Mouse (Mus musculus) forebrain, embryonic 12.5 days (tissue): ENCODE results near the gene Alg11. TPM values are rescaled to one million over a fixed set of nuclear protein-coding genes. Genes with fewer than 3 reads are reported as not detected.

Experiments used
- ATAC-seq: fragments of 200-750 bp; cut with Nextera tagmentation; 2 replicates; pipeline ENCODE4 v1.8.0; 2017; ENCODE audit warnings: moderate TSS enrichment; ENCODE audit not compliant: low FRiP score
- H3K27ac ChIP-seq: fragments of 300-500 bp; sonication (generic); 2 replicates; pipeline ENCODE4 v1.5.1; 2016; ENCODE audit warnings: mild to moderate bottlenecking
- H3K27me3 ChIP-seq: fragments of 300-500 bp; sonication (generic); 2 replicates; pipeline ENCODE4 v1.6.1; 2016; ENCODE audit warnings: mild to moderate bottlenecking
- H3K36me3 ChIP-seq: fragments of 300-500 bp; sonication (generic); replicated peaks from 2 replicates; pipeline ENCODE4 v1.6.1; 2016; ENCODE audit warnings: mild to moderate bottlenecking
- H3K4me1 ChIP-seq: fragments of 300-500 bp; sonication (generic); 2 replicates; pipeline ENCODE4 v1.6.1; 2016
- H3K4me2 ChIP-seq: fragments of 300-500 bp; sonication (generic); 2 replicates; pipeline ENCODE4 v1.6.1; 2016; ENCODE audit warnings: mild to moderate bottlenecking, moderate library complexity
- H3K4me3 ChIP-seq: fragments of 300-500 bp; sonication (generic); replicated peaks from 2 replicates; pipeline ENCODE4 v1.5.1; 2016; ENCODE audit warnings: mild to moderate bottlenecking
- H3K9ac ChIP-seq: fragments of 300-500 bp; sonication (generic); 2 replicates; pipeline ENCODE4 v1.6.1; 2016; ENCODE audit warnings: mild to moderate bottlenecking
- H3K9me3 ChIP-seq: fragments of 300-500 bp; sonication (generic); 2 replicates; pipeline ENCODE4 v1.6.1; 2016
- WGBS: fragments of 180-500 bp; shearing (Covaris S2); methylation state at CpG from one replicate; pipeline ENCODE4 v1.1.7; 2016; 5-methylcytosine and 5-hydroxymethylcytosine counted together
- polyA plus RNA-seq: library from polyadenylated mRNA; unstranded; fragments of >200 nt; fragmentation: Nextera tagmentation; extraction: Ambion mirVana; gene quantifications from 2 replicates; pipeline ENCODE4 v1.2.1, GENCODE M21; 2016

Alg11 gene
- polyA plus RNA-seq: 15.4 and 25.6 TPM in 2 replicates

DNA sequence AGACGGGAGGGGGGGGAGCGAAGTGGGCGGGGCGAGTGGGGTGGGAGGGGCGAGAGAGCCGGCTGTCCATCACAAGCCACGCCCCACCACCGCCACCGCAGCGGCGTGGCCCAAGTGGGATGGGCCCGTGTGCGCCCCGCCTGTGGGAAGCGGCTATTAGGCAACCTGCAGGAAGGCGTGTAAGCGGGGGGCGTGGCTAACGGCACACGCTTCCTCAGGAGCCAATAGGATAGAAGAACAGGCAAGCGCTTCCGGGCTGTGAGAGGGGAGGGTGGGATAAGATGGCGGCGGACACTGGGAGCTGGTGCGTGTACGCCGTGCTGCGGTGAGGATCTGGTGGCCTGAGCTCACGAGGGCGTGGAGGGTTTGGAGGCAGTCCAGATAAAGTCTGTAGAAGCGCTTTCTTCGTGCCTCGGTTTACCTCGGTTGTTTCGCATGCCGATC is at the start of gene Alg11:
Gene Alg11 (plus strand): TSS at position 276 of the 444 bp plus-strand sequence.
- H3K36me3 ChIP-seq: peaks cover 27% of the 10 kb centered on the region
- H3K4me3 ChIP-seq: peak within 1 kb of the TSS; percentile 66
- H3K9ac ChIP-seq: peak within 1 kb of the TSS; percentile 63
- peaks cover 13% of the 10 kb centered on the region for H3K27me3 ChIP-seq
- WGBS: under 1% methylated on average over 36 of the region's 36 CpGs
- no peaks in the 10 kb centered on the region for H3K9me3 ChIP-seq
- no peak within 1 kb of the TSS for H3K27ac ChIP-seq
- ATAC-seq: peak; percentile 100
- peaks cover 7% of the 10 kb centered on the region; the same call in 1 of the 2 replicates for H3K4me1 ChIP-seq
- H3K4me2 ChIP-seq: peak within 1 kb of the TSS; percentile 85

DNA sequence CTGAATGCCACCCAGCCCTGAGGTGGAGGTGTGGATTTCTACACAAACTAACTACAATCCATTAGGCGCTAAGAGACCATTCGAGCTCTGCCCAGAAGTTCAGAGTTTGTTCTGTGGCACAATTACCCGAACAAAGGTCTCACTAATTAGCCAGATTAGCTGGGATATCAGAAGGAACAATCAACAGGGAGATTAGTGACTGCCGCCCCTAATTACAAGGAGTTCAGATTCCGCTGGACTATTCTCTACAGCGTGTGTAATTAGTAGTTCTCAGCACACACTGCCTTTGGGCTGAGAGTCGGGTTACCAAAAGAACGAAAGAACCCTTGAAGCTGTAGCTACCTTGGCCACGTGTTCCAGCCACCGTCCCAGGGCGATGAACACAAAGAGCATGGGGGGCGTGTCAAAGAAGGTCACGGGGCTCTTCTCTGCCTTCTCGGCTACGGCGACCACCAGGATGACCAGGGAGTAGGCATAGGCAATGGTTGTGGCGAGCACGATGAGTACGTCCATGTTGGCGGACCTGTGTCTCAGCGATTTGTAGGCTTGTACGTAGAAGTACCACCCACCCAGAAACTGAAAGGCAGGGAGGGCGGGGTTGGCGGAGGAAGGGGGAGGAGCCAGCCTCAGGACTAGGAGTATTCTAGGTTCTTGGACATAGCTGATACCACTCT is 47.4 kb upstream of the Alg11 start:
- Histone ChIP-seq H3K27me3 (peaks cover 60% of the 10 kb centered on the region), H3K9ac (no peak overlapping the region), H3K27ac (no peak overlapping the region), H3K9me3 (no peaks in the 10 kb centered on the region), H3K4me1 (no peaks in the 10 kb centered on the region), H3K4me3 (peak overlapping the region; percentile 13), H3K4me2 (peak overlapping the region; percentile 35), H3K36me3 (no peaks in the 10 kb centered on the region)
- peak; percentile 73; the same call in 1 of the 2 replicates for ATAC-seq
- 19% methylated on average over 24 of the region's 24 CpGs for WGBS

DNA sequence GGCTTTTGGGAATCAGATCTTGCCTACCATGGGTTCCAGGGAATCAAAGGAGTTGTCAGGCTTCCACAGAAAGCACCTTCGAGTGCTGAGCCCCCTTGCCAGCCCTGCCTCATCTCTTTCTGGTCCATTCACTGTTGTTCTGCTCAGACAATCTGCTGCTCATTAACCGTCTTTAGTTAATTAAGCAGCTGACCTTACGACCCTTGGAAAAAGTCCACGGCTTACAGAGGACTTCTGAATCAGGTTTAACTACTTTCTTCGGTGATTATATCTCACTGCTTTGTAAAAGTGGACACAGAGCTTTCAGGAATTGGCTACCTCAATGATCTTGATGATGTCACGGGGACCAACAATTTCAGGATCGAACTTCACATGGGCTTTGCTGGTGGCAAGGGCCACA is 42.8 kb upstream of the Alg11 start:
- no peaks in the 10 kb centered on the region for H3K9me3 ChIP-seq
- 24% methylated on average over 7 of the region's 7 CpGs for WGBS
- H3K9ac ChIP-seq: no peak overlapping the region
- no peaks in the 10 kb centered on the region for H3K36me3 ChIP-seq
- H3K4me2 ChIP-seq: no peak overlapping the region
- no peak overlapping the region for H3K27ac ChIP-seq
- H3K4me3 ChIP-seq: no peak overlapping the region
- H3K4me1 ChIP-seq: no peaks in the 10 kb centered on the region
- ATAC-seq: no peak
- H3K27me3 ChIP-seq: peaks cover 42% of the 10 kb centered on the region

DNA sequence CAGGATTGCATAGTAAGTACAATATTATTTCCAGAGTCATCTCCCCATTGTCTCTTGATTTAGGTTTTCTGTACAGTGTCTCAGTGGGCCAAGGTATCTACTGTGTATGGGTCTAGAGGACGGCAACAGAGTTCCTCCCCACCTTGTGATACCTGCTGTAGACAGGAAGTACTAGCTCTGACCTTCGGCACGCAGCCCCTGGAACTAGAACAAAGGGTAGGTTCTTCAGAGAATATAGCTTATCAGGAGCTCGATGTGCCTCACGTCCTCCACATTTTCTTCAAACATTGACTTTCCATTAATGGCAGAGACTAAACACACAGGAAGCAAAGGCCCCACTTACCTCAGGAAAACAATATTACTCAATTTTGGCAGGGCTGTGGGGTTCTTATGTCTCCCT is 41.0 kb upstream of the Alg11 start:
- no peaks in the 10 kb centered on the region for H3K36me3 ChIP-seq
- 95% methylated on average over 5 of the region's 5 CpGs for WGBS
- no peak for ATAC-seq
- H3K27ac ChIP-seq: no peak overlapping the region
- no peak overlapping the region for H3K4me2 ChIP-seq
- H3K27me3 ChIP-seq: peaks cover 30% of the 10 kb centered on the region
- H3K9me3 ChIP-seq: no peaks in the 10 kb centered on the region
- H3K4me3 ChIP-seq: no peak overlapping the region
- H3K9ac ChIP-seq: no peak overlapping the region
- no peaks in the 10 kb centered on the region for H3K4me1 ChIP-seq

DNA sequence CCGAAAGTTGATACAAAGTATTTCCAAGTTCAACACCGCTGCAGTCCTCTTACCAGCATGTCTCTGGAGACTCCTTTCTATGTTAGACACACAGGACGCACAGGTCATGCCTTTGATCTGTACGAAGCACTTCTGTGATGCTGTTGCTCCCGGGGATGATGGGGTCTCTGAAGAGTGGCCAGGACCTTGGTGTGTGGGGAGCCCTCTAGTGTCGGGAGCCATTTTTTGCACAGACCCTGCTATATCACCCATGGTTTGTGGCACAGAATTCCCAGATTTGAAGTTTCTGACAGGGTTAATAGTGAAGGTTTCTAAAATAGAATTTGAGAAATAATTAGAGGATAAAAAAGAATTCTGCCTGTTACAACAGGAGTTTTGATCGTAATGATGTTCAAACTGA is 38.3 kb upstream of the Alg11 start:
- Histone ChIP-seq H3K27me3 (0 out of 2 replicates have a peak, but pooled peaks cover 7% of the 10 kb centered on the region), H3K27ac (no peak overlapping the region), H3K4me2 (no peak overlapping the region), H3K9me3 (no peaks in the 10 kb centered on the region), H3K4me3 (no peak overlapping the region), H3K4me1 (no peaks in the 10 kb centered on the region), H3K36me3 (no peaks in the 10 kb centered on the region), H3K9ac (no peak overlapping the region)
- 54% methylated on average over 7 of the region's 7 CpGs for WGBS
- no peak for ATAC-seq

DNA sequence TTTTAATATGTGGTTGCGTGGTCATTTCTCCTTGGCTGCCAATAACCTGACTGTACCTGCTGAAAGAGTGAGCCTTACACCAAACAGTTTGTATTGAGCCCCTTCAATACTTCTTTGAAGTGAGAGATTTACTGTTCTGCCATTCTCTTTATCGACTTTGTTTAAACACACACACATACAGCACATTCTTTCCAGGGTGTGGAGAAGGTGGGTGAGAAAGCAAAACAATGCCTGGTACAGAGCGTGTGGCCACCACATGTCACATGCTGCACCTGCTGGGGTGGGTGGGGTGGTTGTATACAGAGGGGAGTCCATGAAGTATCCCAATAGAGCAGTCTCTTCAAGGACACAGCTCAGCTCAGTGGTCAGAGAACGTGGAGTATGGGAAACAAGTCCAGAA is 35.3 kb upstream of the Alg11 start:
- no peaks in the 10 kb centered on the region for H3K36me3 ChIP-seq
- no peak for ATAC-seq
- no peaks in the 10 kb centered on the region for H3K9me3 ChIP-seq
- H3K9ac ChIP-seq: no peak overlapping the region
- WGBS: 79% methylated on average over 4 of the region's 4 CpGs
- H3K27ac ChIP-seq: no peak overlapping the region
- no peaks in the 10 kb centered on the region for H3K27me3 ChIP-seq
- H3K4me3 ChIP-seq: no peak overlapping the region
- no peaks in the 10 kb centered on the region for H3K4me1 ChIP-seq
- H3K4me2 ChIP-seq: no peak overlapping the region

DNA sequence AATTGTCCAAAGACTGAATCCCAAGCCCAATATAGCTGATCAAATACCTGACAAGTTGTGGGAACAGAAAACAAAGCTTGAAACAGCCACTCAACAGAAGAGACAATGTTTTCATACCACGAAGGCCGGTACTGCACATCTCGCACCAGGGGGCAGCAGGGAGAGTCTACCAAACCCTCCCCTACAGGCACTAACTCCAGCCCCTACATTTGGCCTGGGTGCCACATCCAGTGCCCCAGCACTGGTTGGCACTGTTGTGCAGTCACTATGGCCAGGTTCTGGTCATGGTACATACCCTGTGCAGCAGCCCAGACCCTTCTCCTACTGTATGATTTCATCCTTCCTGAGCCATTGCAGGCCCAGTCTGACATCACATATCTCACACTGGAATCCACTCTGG is 31.5 kb upstream of the Alg11 start:
- Histone ChIP-seq H3K9ac (no peak overlapping the region), H3K4me2 (no peak overlapping the region), H3K9me3 (no peaks in the 10 kb centered on the region), H3K27ac (no peak overlapping the region), H3K4me3 (no peak overlapping the region), H3K4me1 (no peaks in the 10 kb centered on the region), H3K27me3 (no peaks in the 10 kb centered on the region), H3K36me3 (no peaks in the 10 kb centered on the region)
- ATAC-seq: no peak
- WGBS: 91% methylated on average over 3 of the region's 3 CpGs

DNA sequence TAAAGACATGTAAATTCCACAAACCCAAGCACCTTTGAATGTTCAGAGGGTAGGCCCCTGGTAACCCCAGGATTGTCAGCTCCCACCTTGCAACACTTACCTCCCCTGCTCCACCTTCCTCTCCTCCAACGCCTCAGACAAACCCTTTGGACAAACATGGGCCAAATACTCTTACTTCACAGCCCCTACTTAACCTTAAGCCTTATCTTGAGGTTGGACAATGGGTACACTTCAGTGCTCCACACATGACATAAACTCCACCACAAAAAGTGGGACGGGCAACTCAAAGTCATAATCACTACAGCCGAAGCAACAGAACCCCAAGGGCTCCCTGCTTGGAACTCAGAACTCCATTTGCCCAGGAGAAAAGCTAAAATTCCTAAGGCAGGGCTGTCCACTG is 29.5 kb upstream of the Alg11 start:
- no peaks in the 10 kb centered on the region for H3K36me3 ChIP-seq
- WGBS: 88% methylated on average over 3 of the region's 3 CpGs

DNA sequence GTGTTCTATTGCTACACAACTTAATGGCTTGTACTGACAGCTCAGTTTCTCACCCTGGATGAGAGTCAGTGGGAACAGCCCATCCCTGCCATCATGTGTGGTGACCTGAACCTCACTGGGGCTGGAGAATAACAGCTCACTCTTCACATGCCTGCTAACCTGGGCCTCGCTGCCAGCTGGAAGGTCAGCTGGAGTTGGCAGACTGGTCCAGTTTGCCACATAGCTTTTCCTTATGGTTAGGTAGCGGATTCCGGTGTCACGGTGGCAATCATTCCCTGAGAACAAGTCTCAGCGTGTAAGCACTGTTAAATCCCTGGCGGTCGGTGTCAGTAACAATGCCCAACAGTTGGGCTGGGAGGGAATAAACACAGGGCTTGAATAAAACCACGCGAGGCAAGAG is 24.4 kb upstream of the Alg11 start:
- WGBS: 88% methylated on average over 9 of the region's 9 CpGs
- Histone ChIP-seq H3K27ac (no peak overlapping the region), H3K36me3 (no peaks in the 10 kb centered on the region), H3K4me1 (peaks cover 9% of the 10 kb centered on the region), H3K4me2 (no peak overlapping the region), H3K9ac (no peak overlapping the region), H3K4me3 (no peak overlapping the region), H3K27me3 (no peaks in the 10 kb centered on the region), H3K9me3 (no peaks in the 10 kb centered on the region)
- ATAC-seq: no peak

More for the DNA sequence above, 29.5 kb upstream of the Alg11 start:
- no peak overlapping the region for H3K27ac ChIP-seq
- no peak overlapping the region for H3K9ac ChIP-seq
- H3K4me3 ChIP-seq: no peak overlapping the region
- no peaks in the 10 kb centered on the region for H3K27me3 ChIP-seq
- H3K9me3 ChIP-seq: no peaks in the 10 kb centered on the region
- H3K4me2 ChIP-seq: no peak overlapping the region
- no peak for ATAC-seq
- H3K4me1 ChIP-seq: no peaks in the 10 kb centered on the region

DNA sequence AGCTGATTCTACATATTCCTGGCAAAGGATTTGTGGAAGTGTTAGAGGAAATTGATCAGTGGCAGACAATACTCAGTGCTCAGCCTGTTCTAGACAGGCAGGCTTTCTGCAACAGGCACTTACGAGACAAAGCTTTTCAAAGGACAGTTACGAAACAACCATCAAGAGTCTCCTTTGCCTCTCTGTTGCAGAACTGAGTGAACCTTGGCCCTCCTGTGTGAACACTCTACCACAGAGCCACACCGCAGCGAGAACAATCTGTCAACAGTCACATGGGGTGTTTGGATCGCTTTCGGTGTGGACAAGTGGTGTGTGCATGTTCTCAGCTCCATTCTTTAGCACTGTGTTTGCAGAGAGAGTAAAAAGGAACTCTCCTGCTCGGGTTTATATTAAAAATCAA is 23.5 kb upstream of the Alg11 start:
- WGBS: 79% methylated on average over 7 of the region's 7 CpGs
- Histone ChIP-seq H3K4me3 (no peak overlapping the region), H3K36me3 (no peaks in the 10 kb centered on the region), H3K4me1 (peaks cover 9% of the 10 kb centered on the region), H3K9ac (no peak overlapping the region), H3K9me3 (no peaks in the 10 kb centered on the region), H3K4me2 (no peak overlapping the region), H3K27ac (no peak overlapping the region), H3K27me3 (no peaks in the 10 kb centered on the region)
- ATAC-seq: no peak

DNA sequence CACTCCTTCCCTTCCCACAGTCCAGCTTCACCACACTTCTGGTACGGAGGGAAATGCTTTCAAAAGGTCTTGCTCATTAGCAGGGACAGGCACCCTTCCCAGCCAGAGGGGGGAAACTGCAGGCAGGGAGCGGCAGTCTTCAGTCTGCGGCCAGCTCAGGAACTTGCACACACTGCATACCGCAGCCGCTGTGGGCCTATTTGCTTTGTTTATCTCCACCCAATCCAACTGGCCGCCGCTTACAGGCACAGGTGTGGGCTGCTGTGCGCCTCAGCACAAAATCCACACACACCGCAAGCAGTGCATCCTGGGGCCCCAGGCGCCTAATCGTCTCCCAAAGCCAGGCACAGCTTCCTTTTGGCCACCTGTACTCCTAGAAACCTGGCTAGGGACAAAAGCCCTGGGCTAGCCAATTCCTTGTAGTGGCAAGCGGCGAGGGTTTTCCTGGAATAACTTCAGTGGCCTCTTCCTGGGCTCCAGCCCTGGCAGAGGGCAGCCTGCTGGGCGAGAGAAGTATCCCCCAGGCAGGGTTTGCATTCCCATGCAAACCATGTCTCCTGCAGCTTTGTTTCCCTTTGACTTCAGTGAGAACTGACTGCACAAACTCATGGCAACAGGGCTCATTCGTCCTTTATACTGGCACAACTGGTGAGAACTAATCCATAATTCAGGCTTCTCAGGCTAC is 20.9 kb upstream of the Alg11 start:
- Histone ChIP-seq H3K4me3 (no peak overlapping the region), H3K27ac (no peak overlapping the region), H3K27me3 (no peaks in the 10 kb centered on the region), H3K36me3 (no peaks in the 10 kb centered on the region), H3K9ac (no peak overlapping the region), H3K9me3 (no peaks in the 10 kb centered on the region), H3K4me2 (peak overlapping the region; percentile 17), H3K4me1 (peaks cover 9% of the 10 kb centered on the region)
- 14% methylated on average over 15 of the region's 15 CpGs for whole genome bisulfite sequencing
- ATAC-seq: no peak

DNA sequence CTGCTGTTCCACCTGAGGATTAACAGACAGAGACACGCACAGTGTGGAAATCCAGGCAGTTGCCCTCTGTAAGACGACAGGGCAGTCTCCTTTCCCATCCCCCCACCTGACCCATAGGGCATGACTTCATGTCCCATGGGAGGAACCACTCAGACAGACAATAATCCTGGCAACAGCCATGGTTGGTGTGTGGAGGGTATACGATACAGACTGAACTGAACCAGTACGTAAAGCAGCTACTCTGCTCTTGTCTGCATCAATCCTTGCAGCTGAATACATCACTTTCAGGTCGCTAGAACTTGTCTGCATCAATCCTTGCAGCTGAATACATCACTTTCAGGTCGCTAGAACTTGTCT is 20.4 kb upstream of the Alg11 start:
- H3K4me2 ChIP-seq: no peak overlapping the region
- H3K27me3 ChIP-seq: no peaks in the 10 kb centered on the region
- no peaks in the 10 kb centered on the region for H3K9me3 ChIP-seq
- ATAC-seq: 0 out of 2 replicates have a peak, but pooled peaks have one; percentile 17
- peaks cover 9% of the 10 kb centered on the region for H3K4me1 ChIP-seq
- H3K9ac ChIP-seq: no peak overlapping the region
- H3K4me3 ChIP-seq: no peak overlapping the region
- 34% methylated on average over 6 of the region's 6 CpGs for WGBS
- H3K36me3 ChIP-seq: no peaks in the 10 kb centered on the region
- no peak overlapping the region for H3K27ac ChIP-seq

DNA sequence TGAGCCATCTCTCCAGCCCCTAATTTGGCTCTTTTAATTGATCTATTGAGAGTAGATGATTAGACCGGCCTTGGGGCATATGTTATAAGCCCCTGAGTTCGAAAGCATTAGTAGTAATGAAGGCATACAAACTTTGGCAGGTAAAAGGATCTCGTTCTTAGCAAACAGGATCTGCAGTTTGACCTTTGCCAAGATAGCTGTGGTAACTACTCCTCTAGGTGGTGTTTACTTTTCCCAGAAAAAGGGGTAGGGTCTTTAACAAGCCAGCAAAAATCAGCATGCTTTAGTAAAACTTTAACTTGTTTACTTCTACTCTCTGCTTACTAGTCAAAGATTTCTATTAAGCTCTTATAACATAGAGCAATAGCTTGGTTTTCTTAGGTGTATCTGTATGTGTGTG is 18.0 kb upstream of the Alg11 start:
- peaks cover 9% of the 10 kb centered on the region for H3K4me1 ChIP-seq
- 87% methylated on average over 3 of the region's 3 CpGs for WGBS
- H3K4me2 ChIP-seq: no peak overlapping the region
- no peak for ATAC-seq
- no peak overlapping the region for H3K27ac ChIP-seq
- no peak overlapping the region for H3K9ac ChIP-seq
- no peaks in the 10 kb centered on the region for H3K36me3 ChIP-seq
- H3K4me3 ChIP-seq: no peak overlapping the region
- H3K9me3 ChIP-seq: no peaks in the 10 kb centered on the region
- H3K27me3 ChIP-seq: no peaks in the 10 kb centered on the region
